Mouse (Mus musculus): ENCODE data around the gene Stx18. TPM values are rescaled to one million over a fixed set of nuclear protein-coding genes. Genes with fewer than 3 reads are reported as not detected.

The Stx18 gene
- polyA plus RNA-seq, 1 experiment from 2014 or later: 22.4 TPM

DNA sequence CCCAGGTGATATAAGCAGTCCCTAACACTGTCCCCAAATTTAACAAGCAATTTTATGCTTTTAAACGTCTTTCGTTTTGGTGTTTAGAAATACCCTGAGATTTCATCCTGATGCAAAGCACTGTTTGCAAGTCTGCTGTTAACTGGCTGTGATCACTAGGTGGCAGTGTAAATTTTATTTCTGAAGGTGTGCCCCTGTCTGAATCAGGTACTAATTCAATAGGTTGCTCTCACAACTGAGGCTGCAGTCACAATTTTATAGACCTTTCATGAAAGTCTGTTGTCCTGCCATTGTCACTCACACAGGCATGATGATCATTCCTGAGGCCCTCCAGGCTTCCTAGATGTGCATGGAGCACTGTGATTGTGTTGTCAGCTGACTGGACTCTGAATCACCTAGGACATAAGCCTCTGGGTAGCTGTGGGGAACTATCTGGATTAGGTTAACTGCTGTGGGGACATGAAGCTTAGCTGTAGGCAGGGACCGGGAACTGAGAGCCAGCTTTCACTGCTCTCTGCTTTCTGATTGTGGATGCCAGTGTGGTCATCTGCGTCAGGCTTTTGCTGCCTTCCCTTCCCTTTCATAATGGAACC, 59.1 kb downstream of the Stx18 start:
- no peaks in the 10 kb centered on the region for H3K9me3 ChIP-seq (ENCODE audit: control insufficient read depth)
- no peak overlapping the region for H3K4me3 ChIP-seq (ENCODE audit: low read depth, low read length)
- H3K36me3 ChIP-seq (ENCODE audit: control insufficient read depth, insufficient read depth): no peaks in the 10 kb centered on the region
- ATAC-seq: no peak
- H3K9ac ChIP-seq (ENCODE audit: low read depth, low read length): no peak overlapping the region
- no peaks in the 10 kb centered on the region for H3K27me3 ChIP-seq (replicated peaks; ENCODE audit: control insufficient read depth, insufficient read depth, low read length)
- H3K4me2 ChIP-seq (replicated peaks; ENCODE audit: low read depth): no peak overlapping the region
- H3K27ac ChIP-seq (ENCODE audit: low read depth, low read length): no peak overlapping the region
- TF ChIP-seq CTCF (IDR thresholded peaks at IDR 0.05; ENCODE audit: low read depth): peak; percentile 65
- no peaks in the 10 kb centered on the region for H3K4me1 ChIP-seq (replicated peaks; ENCODE audit: control insufficient read depth, insufficient read depth, low read length)
- 72% methylated on average over 4 of the region's 4 CpGs for WGBS

DNA sequence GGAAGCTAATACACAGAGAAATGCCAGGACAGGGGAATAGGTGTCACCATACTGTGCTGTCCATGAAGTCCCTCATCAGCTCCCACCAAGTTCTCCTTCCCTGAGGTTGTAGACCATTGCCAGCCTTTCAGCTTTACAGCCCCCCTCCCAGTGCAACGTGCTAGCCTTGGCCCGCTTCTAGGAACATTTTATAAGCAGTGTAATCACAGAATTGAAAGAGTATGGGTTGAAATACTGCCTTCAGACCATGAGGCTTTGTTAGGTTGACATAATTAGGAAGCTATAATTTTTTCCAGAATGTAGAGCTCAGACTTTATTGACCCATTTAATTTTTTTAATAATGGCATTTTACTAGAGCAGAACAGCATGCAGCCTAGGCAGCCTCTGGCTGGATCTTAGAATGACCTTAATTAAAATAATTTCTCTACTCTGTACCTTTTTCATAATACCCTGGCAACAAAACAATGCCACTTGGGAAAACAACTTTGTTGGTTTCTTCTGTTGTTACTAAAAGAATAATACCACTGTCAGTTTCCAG, 60.7 kb downstream of the Stx18 start:
- Histone ChIP-seq H3K9ac (ENCODE audit: low read depth, low read length) (no peak overlapping the region), H3K9me3 (ENCODE audit: control insufficient read depth) (no peaks in the 10 kb centered on the region), H3K27me3 (replicated peaks; ENCODE audit: control insufficient read depth, insufficient read depth, low read length) (no peaks in the 10 kb centered on the region), H3K4me1 (replicated peaks; ENCODE audit: control insufficient read depth, insufficient read depth, low read length) (no peaks in the 10 kb centered on the region), H3K36me3 (ENCODE audit: control insufficient read depth, insufficient read depth) (no peaks in the 10 kb centered on the region), H3K4me3 (ENCODE audit: low read depth, low read length) (no peak overlapping the region), H3K27ac (ENCODE audit: low read depth, low read length) (no peak overlapping the region), H3K4me2 (replicated peaks; ENCODE audit: low read depth) (no peak overlapping the region)
- ATAC-seq: no peak
- TF ChIP-seq CTCF (IDR thresholded peaks at IDR 0.05; ENCODE audit: low read depth): no peak
- WGBS: 97% methylated on average over 2 of the region's 2 CpGs

DNA sequence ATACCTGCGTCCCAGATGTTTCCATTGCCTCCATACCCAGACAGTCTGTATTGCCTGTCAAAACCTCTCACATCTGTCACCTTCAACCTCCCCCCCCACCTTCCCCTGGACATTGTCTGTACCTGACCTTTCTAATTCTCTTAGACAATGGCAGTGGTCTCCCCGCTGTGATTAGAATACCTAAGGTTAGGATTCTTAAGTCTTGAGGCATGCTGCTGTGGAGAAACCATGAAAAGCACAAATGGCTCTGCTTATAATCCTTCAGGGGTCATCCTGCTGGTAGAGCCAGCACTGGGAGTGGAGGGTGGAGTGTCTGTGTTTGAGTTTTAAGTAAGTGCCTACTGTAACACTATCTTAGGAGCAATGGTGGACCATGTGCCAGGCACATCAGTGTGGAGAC, 64.4 kb downstream of the Stx18 start:
- no peak for TF ChIP-seq CTCF (IDR thresholded peaks at IDR 0.05; ENCODE audit: low read depth)
- no peak overlapping the region for H3K4me2 ChIP-seq (replicated peaks; ENCODE audit: low read depth)
- no peak overlapping the region for H3K27ac ChIP-seq (ENCODE audit: low read depth, low read length)
- ATAC-seq: no peak
- no peaks in the 10 kb centered on the region for H3K4me1 ChIP-seq (replicated peaks; ENCODE audit: control insufficient read depth, insufficient read depth, low read length)
- H3K36me3 ChIP-seq (ENCODE audit: control insufficient read depth, insufficient read depth): peaks cover 24% of the 10 kb centered on the region; the same call in 1 of the 2 replicates
- no peak overlapping the region for H3K4me3 ChIP-seq (ENCODE audit: low read depth, low read length)
- WGBS: 92% methylated on average over 2 of the region's 2 CpGs
- H3K9me3 ChIP-seq (ENCODE audit: control insufficient read depth): no peaks in the 10 kb centered on the region
- H3K9ac ChIP-seq (ENCODE audit: low read depth, low read length): no peak overlapping the region
- no peaks in the 10 kb centered on the region for H3K27me3 ChIP-seq (replicated peaks; ENCODE audit: control insufficient read depth, insufficient read depth, low read length)

DNA sequence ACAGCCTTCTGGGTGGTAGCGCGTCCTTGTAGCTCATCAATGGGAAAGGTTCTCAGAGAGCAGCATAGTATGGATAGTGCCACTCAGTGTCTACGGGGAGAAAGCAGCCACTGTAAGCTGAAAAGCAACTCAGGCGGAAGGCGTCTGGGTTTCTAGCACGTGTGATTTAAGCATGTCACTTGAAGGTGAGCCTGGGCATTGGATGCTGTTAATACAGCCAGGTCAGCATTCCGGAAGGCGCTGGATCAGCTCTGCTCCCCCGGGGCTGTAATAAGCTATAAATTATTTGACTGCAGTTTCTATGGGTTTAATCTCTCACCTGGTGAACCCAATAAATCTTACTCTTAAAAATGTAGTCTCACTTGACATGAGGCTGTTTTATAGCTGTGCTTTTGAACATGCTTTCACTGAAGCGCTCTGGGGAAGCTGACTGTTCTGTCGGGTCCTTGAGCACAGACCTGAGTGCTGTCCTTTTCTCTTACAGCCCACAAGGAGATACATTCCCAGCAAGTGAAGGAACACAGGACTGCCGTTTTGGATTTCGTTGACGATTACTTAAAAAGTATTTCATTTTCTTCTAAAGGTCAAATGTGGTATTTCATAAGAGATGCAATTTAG, 67.6 kb downstream of the Stx18 start:
- no peak overlapping the region for H3K9ac ChIP-seq (ENCODE audit: low read depth, low read length)
- no peaks in the 10 kb centered on the region for H3K4me1 ChIP-seq (replicated peaks; ENCODE audit: control insufficient read depth, insufficient read depth, low read length)
- H3K27ac ChIP-seq (ENCODE audit: low read depth, low read length): no peak overlapping the region
- TF ChIP-seq CTCF (IDR thresholded peaks at IDR 0.05; ENCODE audit: low read depth): no peak
- no peak for ATAC-seq
- no peaks in the 10 kb centered on the region for H3K9me3 ChIP-seq (ENCODE audit: control insufficient read depth)
- H3K36me3 ChIP-seq (ENCODE audit: control insufficient read depth, insufficient read depth): peaks cover 42% of the 10 kb centered on the region
- no peak overlapping the region for H3K4me2 ChIP-seq (replicated peaks; ENCODE audit: low read depth)
- no peaks in the 10 kb centered on the region for H3K27me3 ChIP-seq (replicated peaks; ENCODE audit: control insufficient read depth, insufficient read depth, low read length)
- H3K4me3 ChIP-seq (ENCODE audit: low read depth, low read length): no peak overlapping the region
- 81% methylated on average over 14 of the region's 14 CpGs for WGBS

DNA sequence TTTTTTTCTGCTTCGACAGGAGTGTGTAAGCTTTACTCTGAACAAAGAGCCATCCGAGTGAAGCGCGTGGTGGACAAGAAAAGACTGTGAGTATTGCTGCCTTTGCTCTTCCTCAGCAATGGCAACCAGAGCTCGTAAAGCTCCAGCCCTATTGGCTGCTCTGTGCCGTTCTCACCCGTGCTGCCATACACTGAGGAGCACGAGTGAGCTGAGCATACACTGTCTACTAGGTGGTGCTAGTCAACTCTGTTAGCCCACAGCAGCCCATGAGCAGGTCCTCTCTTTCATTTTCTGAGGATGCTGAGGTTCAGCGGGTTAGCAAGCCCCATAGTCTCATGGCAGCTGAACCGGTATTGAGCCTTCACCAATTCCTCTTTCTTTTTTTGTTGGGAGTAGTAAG, 68.3 kb downstream of the Stx18 start:
- H3K9me3 ChIP-seq (ENCODE audit: control insufficient read depth): no peaks in the 10 kb centered on the region
- ATAC-seq: no peak

DNA sequence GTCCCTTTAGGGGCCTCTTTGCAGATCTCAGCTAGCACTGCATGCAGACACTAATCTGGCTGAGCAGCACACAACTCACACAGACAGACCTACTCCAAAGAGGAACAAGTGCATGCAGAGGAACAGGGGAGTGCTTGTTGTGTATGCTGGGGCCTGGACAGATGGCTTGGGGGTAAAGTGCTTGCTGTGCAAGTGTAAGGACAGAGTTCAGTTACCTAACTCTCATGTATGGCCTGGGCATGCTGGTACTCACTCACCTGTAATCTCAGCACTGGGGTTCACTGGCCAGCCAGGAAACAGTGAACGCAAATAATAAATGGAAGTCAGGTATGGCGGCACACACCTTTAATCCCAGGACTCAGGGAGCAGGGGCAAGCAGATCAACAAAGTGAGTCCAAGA, 76.0 kb downstream of the Stx18 start:
- Histone ChIP-seq H3K27ac (ENCODE audit: low read depth, low read length) (no peak overlapping the region), H3K4me2 (replicated peaks; ENCODE audit: low read depth) (no peak overlapping the region), H3K9ac (ENCODE audit: low read depth, low read length) (no peak overlapping the region), H3K4me3 (ENCODE audit: low read depth, low read length) (no peak overlapping the region), H3K36me3 (ENCODE audit: control insufficient read depth, insufficient read depth) (peaks cover 23% of the 10 kb centered on the region; the same call in 1 of the 2 replicates), H3K27me3 (replicated peaks; ENCODE audit: control insufficient read depth, insufficient read depth, low read length) (no peaks in the 10 kb centered on the region), H3K9me3 (ENCODE audit: control insufficient read depth) (no peaks in the 10 kb centered on the region), H3K4me1 (replicated peaks; ENCODE audit: control insufficient read depth, insufficient read depth, low read length) (no peaks in the 10 kb centered on the region)
- no peak for TF ChIP-seq CTCF (IDR thresholded peaks at IDR 0.05; ENCODE audit: low read depth)
- ATAC-seq: peak; percentile 78
- WGBS: 45% methylated on average over 2 of the region's 2 CpGs

More for the DNA sequence above, 68.3 kb downstream of the Stx18 start:
- Histone ChIP-seq H3K4me3 (ENCODE audit: low read depth, low read length) (no peak overlapping the region), H3K27ac (ENCODE audit: low read depth, low read length) (no peak overlapping the region), H3K36me3 (ENCODE audit: control insufficient read depth, insufficient read depth) (peaks cover 47% of the 10 kb centered on the region), H3K9ac (ENCODE audit: low read depth, low read length) (no peak overlapping the region), H3K27me3 (replicated peaks; ENCODE audit: control insufficient read depth, insufficient read depth, low read length) (no peaks in the 10 kb centered on the region), H3K4me1 (replicated peaks; ENCODE audit: control insufficient read depth, insufficient read depth, low read length) (no peaks in the 10 kb centered on the region), H3K4me2 (replicated peaks; ENCODE audit: low read depth) (no peak overlapping the region)
- 91% methylated on average over 10 of the region's 10 CpGs for WGBS
- TF ChIP-seq CTCF (IDR thresholded peaks at IDR 0.05; ENCODE audit: low read depth): no peak
